Mouse (Mus musculus) urinary bladder, postnatal 36 days (tissue): ENCODE data around the gene Adgra1.

ENCODE experiments used
- DNase-seq, 2 experiments: peaks; one replicate each; pipeline ENCODE4 v3.0.0; 2022; ENCODE audit warnings: low spot score in 2 of 2, mixed read lengths in 1 of 2

The Adgra1 gene

DNA sequence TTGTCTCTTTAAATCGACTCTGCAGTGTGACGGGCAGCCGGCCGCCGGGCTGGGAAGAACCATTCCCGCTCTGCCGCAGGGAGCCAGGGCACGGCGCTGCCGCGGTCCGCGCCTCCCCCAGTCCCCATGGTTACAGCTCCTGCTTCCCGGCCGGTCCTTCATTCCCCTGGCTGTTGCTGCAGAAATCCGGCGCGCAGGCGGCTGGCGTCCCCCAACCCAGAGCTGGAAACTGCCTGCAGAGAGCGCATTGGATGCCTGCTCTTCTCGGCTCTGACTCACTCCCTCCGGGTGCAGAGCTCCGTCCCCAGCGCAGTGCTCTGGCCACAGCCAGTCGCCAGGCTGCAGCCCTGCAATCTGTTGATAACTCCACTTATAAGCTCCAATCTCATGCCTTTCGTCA lies at the start of gene Adgra1:
Gene Adgra1 (plus strand): TSS at position 139 of the 400 bp plus-strand sequence.
- DNase-seq = peak; percentile 10 to 31

DNA sequence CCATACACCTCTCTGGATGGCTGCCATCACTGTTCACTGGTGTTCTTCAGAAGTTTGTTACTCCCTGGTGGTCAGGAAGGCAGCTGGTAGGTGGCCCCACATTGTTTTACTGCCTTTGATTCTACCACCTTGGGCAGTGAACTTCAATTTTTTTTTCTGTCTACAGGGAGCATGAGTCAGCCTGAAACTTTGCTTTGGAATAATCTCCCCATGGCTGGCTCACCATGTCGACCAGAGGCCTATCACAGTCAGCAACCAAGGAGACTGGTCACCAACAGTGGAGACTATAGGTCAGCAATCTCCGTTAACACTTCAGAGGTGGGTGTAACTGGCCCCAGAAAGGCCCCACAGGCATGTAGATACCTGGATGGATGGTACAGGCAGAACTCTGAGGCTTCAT lies 46.6 kb upstream of the Adgra1 start:
- no peak for DNase-seq

GRCm38 (mm10) chr7:139788927-139789326 lies 45.0 kb upstream of the Adgra1 start:
- no peak for DNase-seq

GRCm38 (mm10) chr7:139789718-139790117 lies 44.3 kb upstream of the Adgra1 start:
- DNase-seq = no peak

- DNase-seq = no peak
These were observed 42.4 kb upstream of the Adgra1 start for GRCm38 (mm10) chr7:139791601-139792000.

DNA sequence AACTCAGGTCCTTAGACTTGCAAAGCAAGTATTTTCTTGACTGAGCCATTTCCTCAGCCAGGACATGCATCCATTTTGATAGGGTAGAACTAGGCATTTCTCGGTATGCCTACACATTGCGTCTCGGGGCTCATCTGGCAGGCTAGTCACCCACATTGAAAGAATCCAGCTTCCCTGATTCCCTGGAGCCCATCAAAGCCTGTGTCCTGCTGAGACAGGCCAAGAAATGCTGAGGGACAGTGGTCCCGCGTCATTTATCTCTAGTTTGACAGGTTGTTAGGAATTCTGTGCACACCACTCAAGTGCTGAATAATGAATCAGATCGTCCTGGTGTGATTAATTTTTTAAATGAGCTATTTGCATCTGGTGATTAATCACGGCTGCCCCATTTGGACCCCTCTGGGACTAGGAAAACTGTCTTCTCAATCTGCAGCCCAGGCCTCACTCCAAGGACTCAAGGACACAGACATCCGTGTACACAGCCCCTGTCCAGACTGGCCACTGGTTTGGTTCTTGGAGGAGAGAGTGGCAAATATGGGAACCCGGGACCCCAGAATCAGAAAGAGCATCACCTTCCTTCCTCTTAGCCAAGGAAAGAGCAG lies 38.9 kb upstream of the Adgra1 start:
- DNase-seq = no peak

- no peak for DNase-seq
These were observed 36.5 kb upstream of the Adgra1 start for GRCm38 (mm10) chr7:139797186-139798109.

GRCm38 (mm10) chr7:139806175-139806601 lies 27.8 kb upstream of the Adgra1 start:
- no peak for DNase-seq

DNA sequence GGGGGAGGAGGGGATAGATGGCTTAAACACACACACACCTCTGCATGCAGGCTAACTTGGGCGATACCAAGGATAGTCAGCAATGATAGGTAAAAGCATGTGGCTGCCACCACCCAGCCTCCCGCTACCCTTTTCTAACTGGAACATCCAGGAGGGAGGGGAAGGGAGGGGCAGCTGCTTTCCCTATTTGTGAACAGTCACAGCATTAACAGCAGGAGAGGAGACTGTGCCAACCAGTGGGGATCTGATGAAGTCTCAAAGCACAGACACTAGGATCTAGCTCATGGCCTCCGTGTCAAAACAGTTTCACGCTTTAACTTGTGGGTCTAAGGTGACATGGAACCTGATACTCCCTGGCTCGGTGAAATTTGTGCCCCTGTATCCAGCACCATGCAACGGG lies 23.9 kb upstream of the Adgra1 start:
- DNase-seq = no peak

GRCm38 (mm10) chr7:139811706-139812105 lies 22.3 kb upstream of the Adgra1 start:
- no peak for DNase-seq

DNA sequence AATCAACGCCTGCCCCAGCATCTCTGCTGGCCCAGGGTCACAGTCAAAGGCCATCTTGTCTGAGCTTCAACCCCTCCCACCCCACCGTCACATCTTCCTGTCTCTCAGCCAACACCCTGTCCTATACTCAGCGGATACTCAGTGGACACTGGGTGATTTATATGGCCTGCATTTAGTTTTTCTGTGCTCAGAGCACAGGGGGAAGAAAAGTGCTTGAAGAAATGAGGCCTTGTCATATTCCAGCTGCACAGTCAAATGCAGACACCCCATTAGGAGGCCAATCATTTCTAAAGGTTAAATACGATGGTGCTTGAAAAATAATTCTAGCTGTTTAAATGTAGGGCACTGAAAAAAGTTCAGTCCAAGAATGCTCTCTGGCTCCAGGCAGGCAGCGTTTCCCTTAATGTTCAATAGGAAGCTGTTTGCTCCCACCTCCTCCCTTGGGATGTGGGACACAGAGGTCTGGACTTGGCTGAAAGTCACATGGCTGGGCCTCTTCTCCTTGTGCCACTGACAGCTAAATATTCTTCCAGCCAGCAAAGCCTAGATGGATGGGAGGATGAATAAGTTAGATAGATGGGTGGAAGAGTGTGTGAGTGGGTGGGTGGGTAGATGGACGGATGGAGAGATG lies 20.3 kb upstream of the Adgra1 start:
- no peak for DNase-seq

DNA sequence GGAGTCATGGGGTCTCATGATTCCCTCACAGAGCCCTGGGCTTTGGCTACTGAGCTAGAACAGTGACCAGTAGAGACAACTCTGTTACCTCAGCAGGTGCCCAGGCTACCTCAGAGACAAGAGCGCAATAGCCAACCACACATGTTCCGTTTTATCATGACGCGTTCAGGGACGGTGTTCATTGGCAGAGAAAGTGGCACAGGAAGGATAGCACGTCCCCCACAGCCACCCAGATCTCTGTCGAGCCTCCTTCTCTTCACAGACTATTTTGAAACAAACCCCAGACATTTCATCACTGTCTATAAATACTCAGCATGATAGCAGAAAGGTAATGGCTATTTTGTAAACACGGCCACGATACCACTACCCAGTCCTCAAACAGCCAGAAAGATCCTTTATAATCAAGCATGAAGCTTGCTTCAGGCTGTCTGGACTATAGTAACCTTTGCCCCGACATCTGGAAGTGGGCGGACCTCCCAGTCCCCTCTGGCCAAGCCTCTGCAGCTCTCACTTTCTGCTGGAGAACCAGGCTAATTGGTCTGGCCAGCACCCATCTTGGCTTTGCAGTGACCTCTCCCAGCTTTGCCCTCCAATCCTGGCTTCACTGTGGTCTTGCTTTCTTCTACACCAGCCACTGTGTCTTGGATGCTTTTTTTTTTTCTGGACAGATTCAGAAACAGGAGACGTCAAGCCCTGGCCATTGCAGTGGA lies 11.5 kb upstream of the Adgra1 start:
- no peak for DNase-seq

GRCm38 (mm10) chr7:139827687-139828086 lies 6.3 kb upstream of the Adgra1 start:
- DNase-seq = no peak

DNA sequence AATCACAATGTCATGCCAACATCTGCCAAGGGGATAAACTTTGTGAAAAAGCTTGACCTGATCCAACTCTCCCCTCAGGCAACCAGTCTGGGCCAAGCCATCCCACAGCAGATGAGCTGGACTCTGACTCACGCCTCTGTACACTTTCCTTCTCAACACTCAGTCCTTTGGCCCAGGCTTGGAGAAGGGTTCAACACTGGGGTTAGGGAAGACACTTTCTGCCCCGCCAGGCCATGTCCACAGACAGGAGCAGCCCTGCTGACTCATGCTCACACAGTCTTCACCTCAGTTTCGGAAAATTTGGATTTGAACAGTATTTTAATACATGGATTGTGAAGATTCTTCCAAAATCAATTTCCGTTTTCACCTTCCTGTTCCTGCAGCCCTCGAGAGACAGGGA lies 442 bp upstream of the Adgra1 start:
- DNase-seq = no peak

- DNase-seq = no peak
These were observed 1.5 kb downstream of the Adgra1 start for GRCm38 (mm10) chr7:139835140-139836131.

DNA sequence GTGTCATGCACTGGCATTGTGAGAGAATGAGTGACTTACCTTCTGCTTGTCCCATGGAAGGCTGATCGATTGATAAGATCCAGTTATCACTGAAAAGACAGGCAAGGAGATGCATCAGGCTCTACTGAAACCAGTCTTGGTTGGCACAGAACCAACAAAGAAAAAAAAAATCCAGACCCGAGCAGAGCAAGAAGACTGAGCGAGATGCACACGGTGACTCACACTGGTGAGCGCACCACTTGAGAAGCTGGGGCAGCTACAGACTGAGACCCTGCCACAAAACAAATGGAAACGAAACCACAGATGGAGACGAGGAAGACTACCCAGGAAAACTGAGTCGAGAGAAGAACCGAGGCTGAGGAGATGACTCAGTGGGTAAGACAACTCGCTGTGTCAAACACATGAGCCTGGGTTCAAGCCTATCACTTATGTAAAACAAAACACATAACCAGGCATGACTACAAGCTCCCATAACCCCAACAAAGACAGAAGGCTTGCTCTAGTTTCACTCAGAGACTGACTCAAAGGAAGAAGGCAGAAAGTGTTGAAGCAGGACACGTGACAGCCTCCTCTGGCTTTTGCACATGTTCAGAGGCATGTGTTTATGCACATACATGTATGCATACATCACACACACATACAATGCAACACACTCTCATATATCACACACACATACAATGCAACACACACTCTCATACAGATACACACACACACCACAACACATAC lies 6.6 kb downstream of the Adgra1 start:
- no peak for DNase-seq

DNA sequence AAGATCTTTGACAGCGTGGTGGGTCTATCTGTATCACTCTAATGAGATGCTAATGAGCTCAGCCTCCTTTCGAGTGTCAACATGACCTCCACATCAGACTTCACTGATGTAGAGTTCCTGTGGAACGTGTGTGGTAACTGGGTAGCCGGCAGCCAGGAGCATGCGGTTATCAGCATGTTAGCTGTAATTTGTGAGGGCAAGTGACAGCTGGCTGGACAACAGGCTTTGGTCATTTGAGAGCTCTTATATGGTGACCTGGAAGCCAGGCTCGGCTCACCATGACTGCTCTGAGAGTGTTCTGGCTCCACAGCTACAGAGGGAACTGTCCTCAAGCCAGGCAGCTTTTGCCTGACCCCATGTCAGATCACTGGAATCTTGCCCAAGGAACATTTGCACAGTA lies 8.4 kb downstream of the Adgra1 start:
- DNase-seq = no peak

DNA sequence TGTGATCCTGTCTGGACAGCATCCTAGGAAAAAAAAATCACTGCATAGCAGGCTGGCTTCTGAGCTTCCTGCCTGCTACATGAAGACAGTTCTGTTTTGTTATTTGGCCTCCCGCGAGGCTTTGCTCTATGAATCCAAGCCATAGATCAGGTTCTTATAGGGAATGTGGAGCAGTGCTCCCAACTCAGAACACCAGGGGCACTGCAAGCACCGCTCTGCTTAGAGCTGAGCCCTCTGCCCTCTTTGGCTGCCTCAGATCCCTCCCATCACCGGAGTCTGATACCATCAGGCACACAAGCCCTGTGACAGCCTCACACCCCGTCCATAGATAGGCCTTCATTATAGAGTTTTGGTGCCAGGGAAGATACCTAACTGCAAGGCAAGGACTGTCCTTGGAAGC lies 9.2 kb downstream of the Adgra1 start:
- no peak for DNase-seq

- DNase-seq = no peak
These were observed 9.8 kb downstream of the Adgra1 start for GRCm38 (mm10) chr7:139843776-139844175.

GRCm38 (mm10) chr7:139845101-139845500 lies 11.1 kb downstream of the Adgra1 start:
- DNase-seq = no peak
